Mouse (Mus musculus) thymus, postnatal 25 days (tissue): ENCODE data around the gene Srpk2.
"Not testable (repeated sequence)": the region's sequence is repeated elsewhere in the genome, so short reads cannot be mapped to it uniquely, and the experiment has no call there.

ENCODE experiments used
- DNase-seq: peaks from one replicate; pipeline ENCODE4 v3.0.0; 2022

Gene Srpk2

GRCm38 (mm10) chr5:23561227-23561626 is 123.2 kb downstream of the Srpk2 start:
- no peak for DNase-seq

DNA sequence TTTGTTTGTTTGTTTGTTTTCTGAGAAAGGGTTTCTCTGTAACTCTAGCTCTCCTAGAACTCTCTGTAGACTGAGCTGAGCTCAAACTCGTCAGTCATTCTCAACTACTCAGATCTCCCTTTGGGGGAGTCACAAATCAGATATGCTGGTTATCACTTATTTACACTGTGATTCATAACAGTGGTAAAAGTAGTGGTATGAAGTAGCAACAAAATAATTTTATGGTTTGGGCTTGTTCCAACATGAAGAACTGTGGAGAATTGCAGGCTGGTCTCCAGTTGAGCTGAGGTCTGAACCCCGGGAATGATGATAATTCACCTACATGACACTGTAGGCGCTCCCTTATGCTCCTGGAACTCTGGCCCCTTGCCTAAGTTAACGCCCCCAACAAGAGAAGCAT is 124.2 kb downstream of the Srpk2 start:
- no peak for DNase-seq

- DNase-seq = no peak
These were observed 128.2 kb downstream of the Srpk2 start for GRCm38 (mm10) chr5:23556007-23556770.

- DNase-seq = not testable (repeated sequence)
These were observed 131.1 kb downstream of the Srpk2 start for GRCm38 (mm10) chr5:23553338-23553737.

GRCm38 (mm10) chr5:23551687-23552086 is 132.7 kb downstream of the Srpk2 start:
- DNase-seq = no peak

- no peak for DNase-seq
These were observed 148.7 kb downstream of the Srpk2 start for GRCm38 (mm10) chr5:23535692-23536091.

DNA sequence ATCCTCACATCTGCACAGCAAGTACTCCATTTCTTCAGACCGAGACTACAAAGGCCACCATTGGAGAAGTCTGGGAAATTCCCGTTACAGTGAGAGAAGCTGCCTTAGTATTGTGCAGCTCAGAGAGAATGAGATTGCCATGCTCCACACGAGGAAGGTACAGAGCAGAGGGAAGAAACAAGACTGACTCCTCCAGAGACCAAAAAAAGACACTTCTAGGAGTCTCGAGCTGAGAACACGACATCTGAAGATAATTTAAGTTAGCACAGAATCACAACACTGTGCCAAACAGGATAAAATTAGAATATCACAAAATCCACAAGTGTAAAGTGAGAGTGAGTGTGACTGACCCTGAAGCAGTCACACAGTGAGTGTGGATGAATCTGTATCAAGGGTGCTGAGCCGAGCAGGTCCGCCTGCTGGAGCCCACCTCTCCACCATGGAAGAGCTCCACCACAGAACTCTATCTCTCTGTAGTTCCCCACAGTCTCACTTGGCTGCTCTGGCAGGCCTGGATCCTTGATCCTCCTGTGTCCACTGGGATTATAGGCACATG is 152.8 kb downstream of the Srpk2 start:
- no peak for DNase-seq

- DNase-seq = no peak
These were observed 153.3 kb downstream of the Srpk2 start for GRCm38 (mm10) chr5:23531100-23531499.

GRCm38 (mm10) chr5:23524621-23525020 is 159.8 kb downstream of the Srpk2 start:
- DNase-seq = peak; percentile 62

- no peak for DNase-seq
These were observed 160.5 kb downstream of the Srpk2 start for GRCm38 (mm10) chr5:23523936-23524335.

DNA sequence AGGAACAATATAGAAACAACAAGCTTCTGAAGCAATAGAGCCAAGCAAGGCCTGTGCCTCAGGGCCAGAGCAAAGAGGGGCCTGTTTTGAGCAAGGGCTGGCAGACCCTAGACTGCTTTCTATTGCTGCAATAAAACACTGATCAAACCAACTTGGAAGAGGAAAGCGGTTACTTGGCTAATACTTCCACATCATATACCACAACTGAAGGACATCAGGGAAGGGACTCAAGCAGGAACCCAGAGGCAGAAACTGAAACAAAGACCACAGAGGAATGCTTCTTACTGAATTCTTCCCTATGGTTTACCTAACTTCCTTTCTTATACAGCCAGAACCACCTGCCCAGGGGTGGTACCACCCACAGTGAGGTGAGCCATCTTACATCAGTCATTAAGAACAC is 162.8 kb downstream of the Srpk2 start:
- DNase-seq = no peak

- DNase-seq = no peak
These were observed 164.7 kb downstream of the Srpk2 start for GRCm38 (mm10) chr5:23519679-23520078.

DNA sequence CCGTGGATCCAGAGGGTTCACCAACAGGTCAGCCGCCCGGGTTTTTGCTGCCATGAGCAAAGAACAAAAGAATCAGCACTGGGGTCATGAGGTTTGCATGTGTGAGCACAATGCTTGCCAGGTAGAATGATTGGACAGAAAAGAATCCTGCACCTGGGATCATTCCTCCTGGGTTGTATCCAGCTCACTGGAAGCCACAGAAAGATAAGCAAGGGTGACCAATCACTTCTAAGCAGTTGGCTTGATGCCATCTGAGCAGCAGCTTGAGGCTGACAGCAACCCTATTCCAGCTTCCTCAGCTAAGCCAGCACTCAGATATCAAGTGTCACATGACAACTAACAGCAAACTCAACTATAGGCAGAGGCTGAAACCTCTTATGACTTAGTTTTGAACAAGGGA is 165.7 kb downstream of the Srpk2 start:
- DNase-seq = no peak

- DNase-seq = no peak
These were observed 166.6 kb downstream of the Srpk2 start for GRCm38 (mm10) chr5:23517839-23518238.

DNA sequence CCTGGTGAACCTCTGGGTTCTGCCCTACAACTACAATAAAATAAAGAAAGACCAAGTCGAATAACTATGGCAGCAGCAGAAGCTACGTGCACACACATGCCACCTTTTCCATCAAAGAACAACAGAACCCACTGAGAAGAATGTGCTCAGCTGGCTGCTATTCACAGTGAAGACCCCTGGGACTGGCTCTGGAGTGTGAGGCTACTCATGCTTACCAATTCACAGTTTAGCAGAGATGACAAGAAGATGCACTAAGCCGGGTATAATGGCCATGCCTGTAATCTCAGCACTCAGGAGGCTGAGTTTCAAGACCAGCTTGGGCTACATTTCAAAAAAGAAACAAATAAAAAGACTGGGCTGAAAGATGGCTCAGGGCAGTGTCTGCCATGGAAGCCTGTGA is 167.5 kb downstream of the Srpk2 start:
- no peak for DNase-seq

DNA sequence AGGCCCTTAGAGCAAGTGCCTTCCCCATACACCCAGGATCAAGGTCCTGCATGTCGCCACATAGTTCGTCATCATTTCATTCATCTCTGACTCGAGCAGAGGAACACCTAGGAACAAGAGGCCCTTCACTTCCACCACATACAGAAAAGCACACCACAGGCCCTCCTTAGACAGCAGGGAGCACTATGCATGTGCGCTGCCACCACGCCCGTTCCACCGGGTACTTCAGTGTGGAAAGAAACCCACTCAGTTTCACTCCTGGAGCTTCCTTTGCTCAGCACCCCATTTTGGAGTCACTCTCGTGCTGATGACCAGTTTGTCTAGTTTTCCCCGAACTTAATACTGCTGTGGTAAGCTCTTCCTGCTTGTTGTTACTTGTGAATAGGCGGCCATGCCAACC is 169.4 kb downstream of the Srpk2 start:
- DNase-seq = no peak

DNA sequence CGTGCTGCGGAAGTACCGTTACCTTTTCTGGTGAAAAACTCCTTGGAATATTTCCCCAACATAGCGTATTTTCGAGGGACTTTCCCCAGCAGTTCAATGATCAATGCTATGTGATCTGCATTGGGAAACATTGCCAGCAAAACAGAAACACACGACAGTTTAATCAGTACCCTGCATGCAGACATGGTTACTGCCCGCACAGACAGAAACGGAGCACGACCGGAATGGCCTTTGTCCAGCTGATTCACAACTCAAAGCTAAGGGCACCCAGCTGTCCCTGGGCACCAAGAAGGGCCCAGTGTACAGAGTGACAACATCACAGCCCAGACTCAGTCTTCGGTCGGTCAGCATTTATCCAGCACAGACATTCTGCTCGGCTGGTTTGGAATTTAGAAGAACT is 170.9 kb downstream of the Srpk2 start:
- no peak for DNase-seq

DNA sequence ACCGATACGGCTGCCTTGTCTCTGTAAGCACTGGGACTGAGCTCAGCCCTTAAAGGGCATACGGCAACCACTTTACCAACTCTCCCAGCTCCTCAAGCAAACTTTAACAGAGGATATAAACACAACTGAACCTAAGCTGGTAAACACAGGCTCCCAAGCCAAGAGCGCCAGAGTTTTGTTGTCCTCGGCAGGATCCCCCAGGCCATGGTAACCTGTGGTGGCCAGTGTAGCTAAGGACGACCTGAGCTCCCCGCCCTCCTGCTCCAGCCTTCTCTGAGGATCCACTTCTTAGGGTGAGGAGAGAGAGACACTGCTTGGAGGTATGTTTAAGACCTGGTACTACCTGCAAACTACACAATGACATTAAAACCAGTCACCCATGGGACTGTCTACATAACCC is 171.9 kb downstream of the Srpk2 start:
- DNase-seq = no peak

GRCm38 (mm10) chr5:23511456-23511855 is 173.0 kb downstream of the Srpk2 start:
- no peak for DNase-seq

- DNase-seq = no peak
These were observed 175.8 kb downstream of the Srpk2 start for GRCm38 (mm10) chr5:23508630-23509029.

- DNase-seq = no peak
These were observed 177.2 kb downstream of the Srpk2 start for GRCm38 (mm10) chr5:23507210-23507609.

GRCm38 (mm10) chr5:23505578-23505977 is 178.8 kb downstream of the Srpk2 start:
- no peak for DNase-seq

- DNase-seq = no peak
These were observed 182.0 kb downstream of the Srpk2 start for GRCm38 (mm10) chr5:23502317-23502937.

DNA sequence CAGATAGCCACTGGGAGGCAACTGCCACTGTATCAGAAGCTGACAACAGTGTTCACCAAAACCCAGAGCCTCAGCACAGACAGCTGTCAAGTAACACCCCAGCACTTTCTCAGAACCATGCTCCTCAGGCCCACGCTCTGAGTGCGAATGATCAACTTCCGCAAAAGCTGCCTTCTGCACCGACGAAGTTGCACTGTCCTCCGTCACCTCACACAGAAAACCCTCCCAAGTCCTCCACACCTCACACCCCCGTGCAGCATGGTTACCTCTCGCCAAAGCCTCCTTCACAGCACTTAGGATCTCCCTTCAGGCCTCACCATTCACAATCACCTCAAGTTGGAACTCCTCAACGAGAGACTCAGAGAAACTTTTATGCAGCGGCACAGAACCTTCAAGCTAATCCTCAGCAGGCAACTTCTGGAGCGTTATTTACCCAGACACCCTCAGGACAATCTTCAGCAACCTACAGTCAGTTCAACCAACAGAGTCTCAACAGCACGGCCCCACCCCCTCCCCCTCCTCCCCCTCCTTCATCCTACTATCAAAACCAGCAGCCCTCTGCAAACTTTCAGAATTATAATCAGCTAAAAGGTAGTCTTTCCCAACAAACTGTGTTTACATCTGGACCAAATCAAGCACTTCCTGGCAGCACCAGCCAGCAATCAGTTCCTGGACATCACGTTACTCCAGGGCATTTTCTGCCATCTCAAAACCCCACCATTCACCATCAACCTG is 182.7 kb downstream of the Srpk2 start:
- DNase-seq = no peak
